Mouse (Mus musculus) retina, postnatal 7 days (tissue): ENCODE measurements around the gene Med12l.

Experiments used
- DNase-seq: peaks from one replicate; pipeline ENCODE4 v3.0.0-alpha.2; 2012; ENCODE audit warnings: low read depth, low spot score

Med12l gene

GRCm38 (mm10) chr3:59316077-59316476, 310.5 kb downstream of the Med12l start:
- no peak for DNase-seq

- DNase-seq: peak; percentile 38
These were observed 315.8 kb downstream of the Med12l start for GRCm38 (mm10) chr3:59321278-59321876.

GRCm38 (mm10) chr3:59328526-59328925, 322.9 kb downstream of the Med12l start:
- no peak for DNase-seq

- DNase-seq: no peak
These were observed 336.2 kb downstream of the Med12l start for GRCm38 (mm10) chr3:59341647-59342427.

GRCm38 (mm10) chr3:59343026-59343425, 337.4 kb downstream of the Med12l start:
- no peak for DNase-seq

- DNase-seq: peak; percentile 34
These were observed 338.7 kb downstream of the Med12l start, which contains the start of gene Igsf10 for GRCm38 (mm10) chr3:59344065-59344905. Gene Igsf10, minus strand, starts transcription at chr3:59344394.

- no peak for DNase-seq
These were observed 346.1 kb downstream of the Med12l start for GRCm38 (mm10) chr3:59351768-59352167.

GRCm38 (mm10) chr3:59354156-59354555, 348.5 kb downstream of the Med12l start:
- DNase-seq: no peak

- no peak for DNase-seq
These were observed 354.5 kb downstream of the Med12l start for GRCm38 (mm10) chr3:59360102-59360501.

GRCm38 (mm10) chr3:59361895-59362294, 356.3 kb downstream of the Med12l start:
- no peak for DNase-seq
